Mouse (Mus musculus): ENCODE results near the gene Tcf23.

- TF ChIP-seq TBP (conservative IDR thresholded peaks at IDR 0.05; ENCODE audit: low read depth, low read length) = no peak
- no peak for TF ChIP-seq POLR2A (IDR thresholded peaks at IDR 0.05; ENCODE audit: low read depth, low read length)
- TF ChIP-seq CTCF (conservative IDR thresholded peaks at IDR 0.05 in 1 of 2, IDR thresholded peaks at IDR 0.05 in 1 of 2; ENCODE audit: low read depth in 2 of 2, low read length in 2 of 2) = no peak
- TF ChIP-seq MEF2A (IDR thresholded peaks at IDR 0.05; ENCODE audit: borderline replicate concordance, low read depth, low read length) = no peak
Observed at GRCm38 (mm10) chr5:30923119-30923518, 45.3 kb upstream of the Tcf23 start.
